Mouse (Mus musculus) megakaryocyte-erythroid progenitor cell, adult 5 weeks (primary cell): ENCODE data around the gene Gm21776. TPM values are rescaled to one million over a fixed set of nuclear protein-coding genes. Genes with fewer than 3 reads are reported as not detected.

Source experiments
- polyA plus RNA-seq: library from polyadenylated mRNA; stranded (reverse); fragments of >175 nt; gene quantifications from 2 replicates; pipeline ENCODE4 v1.2.3, GENCODE M21; 2012

Gm21776 gene
- not detected in 2 replicates for polyA plus RNA-seq

GRCm38 (mm10) chrY:76378362-76378761 is at the start of gene Gm21776:
Gene Gm21776, plus strand, starts transcription at chrY:76378662.

